Mouse (Mus musculus) c-Kit-positive CD71-positive TER-119-positive erythroid progenitor cells, embryonic 14.5 days (primary cell): ENCODE measurements around the gene Slc38a6.

ENCODE experiments used
- DNase-seq: peaks from one replicate; pipeline ENCODE4 v3.0.0-alpha.2; 2013; ENCODE audit warnings: low spot score

The Slc38a6 gene

GRCm38 (mm10) chr12:73393881-73394291 lies 107.3 kb downstream of the Slc38a6 start:
- no peak for DNase-seq

- DNase-seq = no peak
These were observed 108.0 kb downstream of the Slc38a6 start for GRCm38 (mm10) chr12:73394571-73394970.

- DNase-seq = no peak
These were observed 112.8 kb downstream of the Slc38a6 start for GRCm38 (mm10) chr12:73399426-73399825.

- DNase-seq = no peak
These were observed 114.0 kb downstream of the Slc38a6 start for GRCm38 (mm10) chr12:73400481-73401025.

- no peak for DNase-seq
These were observed 115.0 kb downstream of the Slc38a6 start for GRCm38 (mm10) chr12:73401520-73402130.

GRCm38 (mm10) chr12:73402137-73402712 lies 115.6 kb downstream of the Slc38a6 start:
- DNase-seq = no peak

- DNase-seq = no peak
These were observed 116.5 kb downstream of the Slc38a6 start for GRCm38 (mm10) chr12:73402851-73403665.
